Mouse (Mus musculus): ENCODE measurements at regions not wholly inside any gene's neighbourhood (a gene's known extent, or its start where the extent isn't known, plus 50 kb on each side); places are given as distances from the start of the nearest gene placed in this dataset.

- no peak for TF ChIP-seq CTCF (IDR thresholded peaks at IDR 0.05; ENCODE audit: low read depth, low read length)
- no peak for TF ChIP-seq GATA1 (IDR thresholded peaks at IDR 0.05; ENCODE audit: borderline replicate concordance, low read length)
- no peak for TF ChIP-seq TAL1 (conservative IDR thresholded peaks at IDR 0.05; ENCODE audit: low read depth, low read length)
- TF ChIP-seq GATA2 (IDR thresholded peaks at IDR 0.05; ENCODE audit: borderline replicate concordance, low read depth, low read length), result no peak
Measured at GRCm38 (mm10) chr9:52591188-52591587, 88.4 kb downstream of the AI593442 start.

All from G1E (cell line).